Mouse (Mus musculus) hindbrain, embryonic 14.5 days (tissue): ENCODE results near the gene Gnao1. TPM values are rescaled to one million over a fixed set of nuclear protein-coding genes. Genes with fewer than 3 reads are reported as not detected.
A peak's percentile ranks its signal among the peaks of the same experiment; 100 is the strongest.

ENCODE experiments used
- ATAC-seq: fragments of 200-750 bp; cut with Nextera tagmentation; 2 replicates; pipeline ENCODE4 v1.8.0; 2017; ENCODE audit warnings: moderate number of reproducible peaks, mild to moderate bottlenecking, moderate TSS enrichment, moderate library complexity; ENCODE audit not compliant: low FRiP score
- DNase-seq: peaks from one replicate; pipeline ENCODE4 v3.0.0-alpha.2; 2015; ENCODE audit warnings: low spot score
- H3K27ac ChIP-seq: fragments of 300-500 bp; sonication (generic); 2 replicates; pipeline ENCODE4 v1.5.1; 2014; ENCODE audit warnings: mild to moderate bottlenecking, moderate library complexity
- H3K27me3 ChIP-seq: fragments of 300-500 bp; sonication (generic); 2 replicates; pipeline ENCODE4 v1.6.1; 2014; ENCODE audit warnings: mild to moderate bottlenecking, low read length, mixed read lengths; ENCODE audit not compliant: control insufficient read depth, insufficient read depth
- H3K36me3 ChIP-seq: fragments of 300-500 bp; sonication (generic); replicated peaks from 2 replicates; pipeline ENCODE4 v1.6.1; 2014; ENCODE audit not compliant: control insufficient read depth, insufficient read depth
- H3K4me1 ChIP-seq: fragments of 300-500 bp; sonication (generic); replicated peaks from 2 replicates; pipeline ENCODE4 v1.6.1; 2014; ENCODE audit warnings: antibody characterized with exemption, low read length, mixed read lengths; ENCODE audit not compliant: control insufficient read depth, insufficient read depth
- H3K4me2 ChIP-seq: fragments of 300-500 bp; sonication (generic); replicated peaks from 2 replicates; pipeline ENCODE4 v1.6.1; 2014; ENCODE audit warnings: mild to moderate bottlenecking, moderate library complexity
- H3K4me3 ChIP-seq: fragments of 300-500 bp; sonication (generic); replicated peaks from 2 replicates; pipeline ENCODE4 v1.5.1; 2014; ENCODE audit warnings: mild to moderate bottlenecking, low read length
- H3K9ac ChIP-seq: fragments of 300-500 bp; sonication (generic); 2 replicates; pipeline ENCODE4 v1.6.1; 2014
- H3K9me3 ChIP-seq: fragments of 300-500 bp; sonication (generic); 2 replicates; pipeline ENCODE4 v1.6.1; 2016; ENCODE audit warnings: low read length; ENCODE audit not compliant: control insufficient read depth
- WGBS: fragments of 180-500 bp; shearing (Covaris S2); extraction: QIAGEN DNeasy Blood & Tissue Kit; methylation state at CpG from one replicate; pipeline ENCODE4 v1.1.7; 2014; 5-methylcytosine and 5-hydroxymethylcytosine counted together
- polyA plus RNA-seq: library from polyadenylated mRNA; unstranded; fragments of >200 nt; fragmentation: Nextera tagmentation; extraction: Ambion mirVana; gene quantifications from 2 replicates; pipeline ENCODE4 v1.2.1, GENCODE M21; 2014

Gene Gnao1
- polyA plus RNA-seq, 1 experiment from 2014 or later, result 200 TPM

- no peak overlapping the region for H3K27ac ChIP-seq
- no peaks in the 10 kb centered on the region for H3K27me3 ChIP-seq
- WGBS, result 78% methylated on average over 4 of the region's 4 CpGs
- no peaks in the 10 kb centered on the region for H3K9me3 ChIP-seq
- H3K9ac ChIP-seq, result no peak overlapping the region
- H3K4me2 ChIP-seq, result no peak overlapping the region
- H3K4me1 ChIP-seq, result no peaks in the 10 kb centered on the region
- no peak overlapping the region for H3K4me3 ChIP-seq
- ATAC-seq (0 out of 2 replicates have a peak, but pooled peaks have one; percentile 37), DNase-seq (no peak)
- H3K36me3 ChIP-seq, result peaks cover 26% of the 10 kb centered on the region
Measured at GRCm38 (mm10) chr8:93941636-93942054, 131.9 kb downstream of the Gnao1 start.

GRCm38 (mm10) chr8:93945781-93946180 lies 136.0 kb downstream of the Gnao1 start:
- Histone ChIP-seq H3K4me3 (no peak overlapping the region), H3K27ac (no peak overlapping the region), H3K9me3 (no peaks in the 10 kb centered on the region), H3K4me1 (no peaks in the 10 kb centered on the region), H3K36me3 (peaks cover 65% of the 10 kb centered on the region), H3K27me3 (no peaks in the 10 kb centered on the region), H3K9ac (no peak overlapping the region), H3K4me2 (no peak overlapping the region)
- 71% methylated on average over 4 of the region's 4 CpGs for WGBS
- no peak for ATAC-seq
- DNase-seq, result no peak

GRCm38 (mm10) chr8:93946397-93946796 lies 136.6 kb downstream of the Gnao1 start:
- H3K4me3 ChIP-seq, result no peak overlapping the region
- H3K36me3 ChIP-seq, result peaks cover 71% of the 10 kb centered on the region
- H3K4me1 ChIP-seq, result no peaks in the 10 kb centered on the region
- no peak overlapping the region for H3K27ac ChIP-seq
- no peaks in the 10 kb centered on the region for H3K9me3 ChIP-seq
- no peak overlapping the region for H3K4me2 ChIP-seq
- WGBS, result 100% methylated on average over 1 of the region's 1 CpGs
- ATAC-seq (no peak), DNase-seq (no peak)
- H3K27me3 ChIP-seq, result no peaks in the 10 kb centered on the region
- H3K9ac ChIP-seq, result no peak overlapping the region

GRCm38 (mm10) chr8:93950133-93950532 lies 140.4 kb downstream of the Gnao1 start:
- Histone ChIP-seq H3K4me3 (no peak overlapping the region), H3K27me3 (no peaks in the 10 kb centered on the region), H3K36me3 (peaks cover 92% of the 10 kb centered on the region), H3K4me1 (no peaks in the 10 kb centered on the region), H3K4me2 (no peak overlapping the region), H3K9me3 (no peaks in the 10 kb centered on the region), H3K27ac (no peak overlapping the region), H3K9ac (no peak overlapping the region)
- no peak for DNase-seq
- WGBS, result 85% methylated on average over 14 of the region's 14 CpGs
- no peak for ATAC-seq

- Histone ChIP-seq H3K4me3 (no peak overlapping the region), H3K9me3 (no peaks in the 10 kb centered on the region), H3K4me1 (no peaks in the 10 kb centered on the region), H3K4me2 (no peak overlapping the region), H3K27me3 (no peaks in the 10 kb centered on the region), H3K9ac (no peak overlapping the region), H3K36me3 (peaks cover 98% of the 10 kb centered on the region), H3K27ac (no peak overlapping the region)
- WGBS, result 85% methylated on average over 9 of the region's 9 CpGs
- no peak for DNase-seq
- no peak for ATAC-seq
Measured at GRCm38 (mm10) chr8:93952511-93952910, 142.7 kb downstream of the Gnao1 start.

- 81% methylated on average over 9 of the region's 9 CpGs for WGBS
- Histone ChIP-seq H3K27ac (no peak overlapping the region), H3K36me3 (peaks cover 89% of the 10 kb centered on the region), H3K9me3 (no peaks in the 10 kb centered on the region), H3K4me3 (no peak overlapping the region), H3K4me2 (no peak overlapping the region), H3K4me1 (no peaks in the 10 kb centered on the region), H3K9ac (no peak overlapping the region), H3K27me3 (no peaks in the 10 kb centered on the region)
- ATAC-seq, result no peak
- DNase-seq, result no peak
Measured at GRCm38 (mm10) chr8:93958402-93958801, 148.6 kb downstream of the Gnao1 start.

GRCm38 (mm10) chr8:93960909-93961308 lies 151.1 kb downstream of the Gnao1 start:
- H3K4me2 ChIP-seq, result no peak overlapping the region

GRCm38 (mm10) chr8:93968293-93968692 lies 158.5 kb downstream of the Gnao1 start:
- 68% methylated on average over 6 of the region's 6 CpGs for WGBS
- no peaks in the 10 kb centered on the region for H3K4me1 ChIP-seq
- DNase-seq (no peak), ATAC-seq (no peak)
- H3K9me3 ChIP-seq, result no peaks in the 10 kb centered on the region
- no peak overlapping the region for H3K9ac ChIP-seq
- no peak overlapping the region for H3K27ac ChIP-seq
- H3K27me3 ChIP-seq, result no peaks in the 10 kb centered on the region
- no peak overlapping the region for H3K4me2 ChIP-seq
- peaks cover 87% of the 10 kb centered on the region for H3K36me3 ChIP-seq
- no peak overlapping the region for H3K4me3 ChIP-seq

More at GRCm38 (mm10) chr8:93960909-93961308, 151.1 kb downstream of the Gnao1 start:
- no peak overlapping the region for H3K4me3 ChIP-seq
- no peak overlapping the region for H3K27ac ChIP-seq
- ATAC-seq (no peak), DNase-seq (no peak)
- H3K36me3 ChIP-seq, result peaks cover 89% of the 10 kb centered on the region
- WGBS, result 86% methylated on average over 6 of the region's 6 CpGs
- no peak overlapping the region for H3K9ac ChIP-seq
- no peaks in the 10 kb centered on the region for H3K27me3 ChIP-seq
- no peaks in the 10 kb centered on the region for H3K4me1 ChIP-seq
- no peaks in the 10 kb centered on the region for H3K9me3 ChIP-seq

- Histone ChIP-seq H3K4me1 (no peaks in the 10 kb centered on the region), H3K9ac (no peak overlapping the region), H3K9me3 (no peaks in the 10 kb centered on the region), H3K4me2 (no peak overlapping the region), H3K27ac (no peak overlapping the region), H3K27me3 (no peaks in the 10 kb centered on the region), H3K36me3 (peaks cover 87% of the 10 kb centered on the region), H3K4me3 (no peak overlapping the region)
- DNase-seq, result no peak
- no peak for ATAC-seq
- WGBS, result 79% methylated on average over 7 of the region's 7 CpGs
Measured at GRCm38 (mm10) chr8:93969626-93970340, 160.0 kb downstream of the Gnao1 start.

- no peak for DNase-seq
- peaks cover 87% of the 10 kb centered on the region for H3K36me3 ChIP-seq
Measured at GRCm38 (mm10) chr8:93971451-93971850, 161.7 kb downstream of the Gnao1 start.

More at GRCm38 (mm10) chr8:93971451-93971850, 161.7 kb downstream of the Gnao1 start:
- no peak for ATAC-seq
- Histone ChIP-seq H3K27ac (no peak overlapping the region), H3K9me3 (no peaks in the 10 kb centered on the region), H3K4me3 (no peak overlapping the region), H3K4me2 (no peak overlapping the region), H3K4me1 (no peaks in the 10 kb centered on the region), H3K9ac (no peak overlapping the region), H3K27me3 (no peaks in the 10 kb centered on the region)
- 93% methylated on average over 10 of the region's 10 CpGs for WGBS
